Mouse (Mus musculus) kidney, postnatal 25 days (tissue): ENCODE measurements around the gene Iqschfp.

Source experiments
- DNase-seq, 2 experiments: peaks; one replicate each; pipeline ENCODE4 v3.0.0; 2021; ENCODE audit warnings: mixed read lengths in 2 of 2

Gene Iqschfp

GRCm38 (mm10) chr3:68581591-68581990 is 689.6 kb downstream of the Iqschfp start:
- DNase-seq: no peak

GRCm38 (mm10) chr3:68582103-68582740 is 690.2 kb downstream of the Iqschfp start:
- DNase-seq: peak in 1 of 2 experiments; percentile 31

- peak; percentile 22 to 56 for DNase-seq
These were observed 691.1 kb downstream of the Iqschfp start for GRCm38 (mm10) chr3:68583031-68583693.

GRCm38 (mm10) chr3:68583771-68584511 is 691.9 kb downstream of the Iqschfp start:
- DNase-seq: no peak

- DNase-seq: no peak
These were observed 693.2 kb downstream of the Iqschfp start for GRCm38 (mm10) chr3:68585213-68585612.

- DNase-seq: peak; percentile 37 to 72
These were observed 694.6 kb downstream of the Iqschfp start for GRCm38 (mm10) chr3:68586646-68587064.

- no peak for DNase-seq
These were observed 695.7 kb downstream of the Iqschfp start for GRCm38 (mm10) chr3:68587567-68588245.

GRCm38 (mm10) chr3:68589220-68589840 is 697.3 kb downstream of the Iqschfp start:
- no peak for DNase-seq

GRCm38 (mm10) chr3:68590436-68590835 is 698.4 kb downstream of the Iqschfp start:
- DNase-seq: no peak

- no peak for DNase-seq
These were observed 700.5 kb downstream of the Iqschfp start for GRCm38 (mm10) chr3:68592575-68592974.

- no peak for DNase-seq
These were observed 701.2 kb downstream of the Iqschfp start for GRCm38 (mm10) chr3:68593073-68593867.

GRCm38 (mm10) chr3:68595316-68595925 is 703.4 kb downstream of the Iqschfp start:
- peak in 1 of 2 experiments; percentile 28 for DNase-seq

GRCm38 (mm10) chr3:68596938-68597337 is 704.9 kb downstream of the Iqschfp start:
- no peak for DNase-seq

GRCm38 (mm10) chr3:68602891-68603290 is 710.9 kb downstream of the Iqschfp start:
- DNase-seq: no peak

- DNase-seq: no peak
These were observed 712.4 kb downstream of the Iqschfp start for GRCm38 (mm10) chr3:68604467-68604866.

- no peak for DNase-seq
These were observed 712.9 kb downstream of the Iqschfp start for GRCm38 (mm10) chr3:68604962-68605361.

- DNase-seq: no peak
These were observed 714.0 kb downstream of the Iqschfp start for GRCm38 (mm10) chr3:68605942-68606603.

GRCm38 (mm10) chr3:68606730-68607129 is 714.7 kb downstream of the Iqschfp start:
- no peak for DNase-seq

GRCm38 (mm10) chr3:68607336-68607735 is 715.3 kb downstream of the Iqschfp start:
- no peak for DNase-seq

- DNase-seq: no peak
These were observed 716.9 kb downstream of the Iqschfp start for GRCm38 (mm10) chr3:68608848-68609497.
